Mouse (Mus musculus) embryonic fibroblast, embryonic 13.5 days (primary cell): ENCODE results near the gene Papola.

Experiments used
- CTCF ChIP-seq: IDR thresholded peaks from 2 replicates; pipeline ENCODE4 v1.5.1; 2011; ENCODE audit warnings: mild to moderate bottlenecking, control low read depth, low read length, moderate library complexity, borderline replicate concordance; ENCODE audit not compliant: insufficient read depth
- POLR2A ChIP-seq: IDR thresholded peaks from 2 replicates; pipeline ENCODE4 v1.6.1; 2011; ENCODE audit warnings: low read depth, mild to moderate bottlenecking, control low read depth, low read length, moderate library complexity

DNA sequence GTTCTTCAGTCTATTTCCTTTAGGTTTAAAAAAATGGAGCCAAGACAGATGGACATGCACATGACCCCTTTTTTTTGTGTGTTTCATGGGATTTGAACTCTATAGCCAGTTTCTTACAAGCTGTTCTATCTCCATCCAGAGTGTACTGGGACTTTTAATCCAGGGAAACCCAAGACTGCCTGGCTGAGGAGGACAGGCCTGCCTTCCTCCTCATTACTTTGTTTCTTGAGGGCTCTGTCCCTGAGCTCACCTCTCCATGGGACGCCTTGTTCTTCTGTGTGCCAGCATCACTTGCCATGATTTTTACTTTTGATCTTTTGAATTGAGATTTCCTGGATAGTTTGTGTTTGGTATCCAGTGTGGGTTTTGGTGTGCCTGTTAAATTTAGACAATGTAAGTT is 1.6 kb downstream of the Papola start:
- TF ChIP-seq CTCF (no peak), POLR2A (no peak)
